ENCODE assay signal across 8 mouse cellular contexts in genomic region chr13:51792135-51792573, GRCm38 (mm10). TPM values are rescaled to one million over a fixed set of nuclear protein-coding genes. Genes with fewer than 3 reads are reported as not detected.
DNase-seq lines count a peak whose midpoint lies in the region; ATAC-seq and TF ChIP-seq lines count a peak whose summit lies in the region.

No protein-coding gene starts in this region.

- peak overlapping the region; percentile 88 for H3K4me3 ChIP-seq in forebrain, embryonic 13.5 days
- H3K4me3 ChIP-seq in kidney, embryonic 16.5 days (ENCODE audit: low read length) = peak overlapping the region; percentile 82
- peak overlapping the region; percentile 94 for H3K4me3 ChIP-seq in midbrain, postnatal 0 days (ENCODE audit: low read depth, low read length)

- H3K9me3 ChIP-seq in forebrain, embryonic 13.5 days (replicated peaks) = no peaks in the 10 kb centered on the region
- H3K9me3 ChIP-seq in kidney, embryonic 16.5 days (ENCODE audit: low read length) = no peaks in the 10 kb centered on the region
- no peaks in the 10 kb centered on the region for H3K9me3 ChIP-seq in midbrain, postnatal 0 days (ENCODE audit: low read length)

- peak; percentile 5; the same call in 1 of the 2 replicates for ATAC-seq in forebrain, embryonic 13.5 days
- ATAC-seq in kidney, embryonic 16.5 days (ENCODE audit: low FRiP score, low TSS enrichment) = 0 out of 2 replicates have a peak, but pooled peaks have one; percentile 25
- peak; percentile 25; the same call in 1 of the 2 replicates for ATAC-seq in midbrain, postnatal 0 days (ENCODE audit: low FRiP score)

- no peak overlapping the region for H3K27ac ChIP-seq in forebrain, embryonic 13.5 days
- H3K27ac ChIP-seq in kidney, embryonic 16.5 days (ENCODE audit: low read length) = no peak overlapping the region
- peak overlapping the region; percentile 82; the same call in 1 of the 2 replicates for H3K27ac ChIP-seq in midbrain, postnatal 0 days (ENCODE audit: low read depth, low read length)

- H3K4me2 ChIP-seq in forebrain, embryonic 13.5 days = peak overlapping the region; percentile 95
- peak overlapping the region; percentile 90 for H3K4me2 ChIP-seq in kidney, embryonic 16.5 days (replicated peaks; ENCODE audit: low read depth, low read length)
- H3K4me2 ChIP-seq in midbrain, postnatal 0 days (ENCODE audit: low read depth, low read length, poor library complexity, severe bottlenecking) = peak overlapping the region; percentile 84

- H3K9ac ChIP-seq in forebrain, embryonic 13.5 days = peak overlapping the region; percentile 86
- H3K9ac ChIP-seq in kidney, embryonic 16.5 days (replicated peaks; ENCODE audit: low read length) = peak overlapping the region; percentile 80
- H3K9ac ChIP-seq in midbrain, postnatal 0 days (replicated peaks; ENCODE audit: low read length, poor library complexity, severe bottlenecking) = peak overlapping the region; percentile 93

- WGBS in forebrain, embryonic 13.5 days = 32% methylated on average over 11 of the region's 11 CpGs
- WGBS in kidney, embryonic 16.5 days = 28% methylated on average over 11 of the region's 11 CpGs
- 34% methylated on average over 11 of the region's 11 CpGs for WGBS in midbrain, postnatal 0 days

- H3K4me1 ChIP-seq in forebrain, embryonic 13.5 days = peaks cover 38% of the 10 kb centered on the region
- H3K4me1 ChIP-seq in kidney, embryonic 16.5 days (ENCODE audit: insufficient read depth, low read length) = peaks cover 19% of the 10 kb centered on the region
- H3K4me1 ChIP-seq in midbrain, postnatal 0 days (ENCODE audit: insufficient read depth, low read length) = peaks cover 18% of the 10 kb centered on the region

- TF ChIP-seq CTCF in midbrain, postnatal 0 days (IDR thresholded peaks at IDR 0.05) = no peak

- no peaks in the 10 kb centered on the region for H3K36me3 ChIP-seq in forebrain, embryonic 13.5 days (ENCODE audit: poor library complexity, severe bottlenecking)
- no peaks in the 10 kb centered on the region for H3K36me3 ChIP-seq in kidney, embryonic 16.5 days (ENCODE audit: insufficient read depth, low read length)
- no peaks in the 10 kb centered on the region for H3K36me3 ChIP-seq in midbrain, postnatal 0 days (ENCODE audit: insufficient read depth, low read length)

- peaks cover 12% of the 10 kb centered on the region; the same call in 1 of the 2 replicates for H3K27me3 ChIP-seq in forebrain, embryonic 13.5 days
- peaks cover 17% of the 10 kb centered on the region for H3K27me3 ChIP-seq in kidney, embryonic 16.5 days (ENCODE audit: insufficient read depth, low read length)
- H3K27me3 ChIP-seq in midbrain, postnatal 0 days (ENCODE audit: insufficient read depth, low read length) = no peaks in the 10 kb centered on the region

- DNase-seq in layer of hippocampus, adult 11-12 months (ENCODE audit: low spot score) = peak; percentile 64
- no peak for DNase-seq in layer of hippocampus, adult 9-10 months (ENCODE audit: low spot score)
- peak; percentile 86 for DNase-seq in Muller cell, postnatal 12 days (ENCODE audit: inconsistent ontology term)
- DNase-seq in midbrain, postnatal 0 days (ENCODE audit: low spot score) = no peak
- no peak for DNase-seq in adrenal gland, adult 8-10 months
- DNase-seq in ovary, postnatal 14 days (ENCODE audit: low spot score) = no peak

RNA-seq across cellular contexts. Expression of gene Sema4d, which starts 1.4 kb away (rescaled TPM):
- polyA plus RNA-seq in forebrain, embryonic 13.5 days (2015; fragmentation: Nextera tagmentation; extraction: Ambion mirVana) = 10.8 TPM in 2 replicates
- polyA plus RNA-seq in kidney, embryonic 16.5 days (2015; fragmentation: Nextera tagmentation; extraction: Ambion mirVana) = 28.8 and 29.0 TPM in 2 replicates
- 19.3 and 19.8 TPM in 2 replicates for total RNA-seq in midbrain, postnatal 0 days (2014; rRNA removed)
- 13.6 and 13.7 TPM in 2 replicates for polyA plus RNA-seq in midbrain, postnatal 0 days (2015; fragmentation: Nextera tagmentation; extraction: Ambion mirVana)
- 10 to 100 TPM in 3 of 4 experiments, 1 to 10 TPM in 1; 8.9 to 23.2 (median 16.2) TPM for total RNA-seq in adrenal gland, adult 8-10 months (2022)

RNA-seq across cellular contexts. Expression of gene Gadd45g, which starts 54.3 kb away (rescaled TPM):
- polyA plus RNA-seq in forebrain, embryonic 13.5 days (2015; fragmentation: Nextera tagmentation; extraction: Ambion mirVana) = 235 and 252 TPM in 2 replicates
- polyA plus RNA-seq in kidney, embryonic 16.5 days (2015; fragmentation: Nextera tagmentation; extraction: Ambion mirVana) = 45.8 and 48.5 TPM in 2 replicates
- 7.3 and 10.3 TPM in 2 replicates for total RNA-seq in midbrain, postnatal 0 days (2014; rRNA removed)
- 20.4 and 23.3 TPM in 2 replicates for polyA plus RNA-seq in midbrain, postnatal 0 days (2015; fragmentation: Nextera tagmentation; extraction: Ambion mirVana)
- 10 to 100 TPM; 13.3 to 61.3 (median 18.6) TPM for total RNA-seq in adrenal gland, adult 8-10 months (2022)

Comparison
In these comparisons a context has a peak if more than half of its experiments do, and no peak if none do; other contexts are left out.
1. DNase-seq: peak in layer of hippocampus, adult 11-12 months (single experiment) and Muller cell, postnatal 12 days (single experiment); none in layer of hippocampus, adult 9-10 months (single experiment), midbrain, postnatal 0 days (single experiment), adrenal gland, adult 8-10 months (single experiment) and ovary, postnatal 14 days (single experiment).
2. Peak in every context shown above with its lines, with median percentiles within 50 percentile points of each other: ATAC-seq, H3K4me2 ChIP-seq, H3K4me3 ChIP-seq and H3K9ac ChIP-seq.